Mouse (Mus musculus) yolk sac, embryonic 10.5 days (tissue): ENCODE data around the gene Aaed1.
"Not testable (repeated sequence)": the region's sequence is repeated elsewhere in the genome, so short reads cannot be mapped to it uniquely, and the experiment has no call there.

Experiments used
- DNase-seq: peaks from one replicate; pipeline ENCODE4 v3.0.0-alpha.2; 2017; ENCODE audit warnings: low spot score

Aaed1 gene

DNA sequence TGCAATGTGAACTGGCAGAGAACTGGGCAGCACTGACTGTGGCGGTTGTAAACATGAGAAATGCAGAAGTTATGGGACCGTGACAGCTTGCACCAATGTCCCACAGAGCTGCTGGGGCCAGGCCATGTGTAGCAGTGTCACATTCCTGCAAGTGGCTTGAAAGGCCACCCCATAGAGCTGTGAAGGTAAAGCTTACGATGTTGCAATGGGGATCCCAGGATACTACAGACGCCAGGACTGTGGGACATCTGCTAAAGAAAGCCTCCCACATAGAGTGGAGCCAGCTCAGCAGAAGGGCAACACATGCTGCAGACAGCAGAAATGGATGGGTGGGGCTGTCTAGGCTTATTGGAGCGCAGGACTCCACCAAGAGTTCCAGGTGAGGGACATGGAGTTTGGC is 5.0 kb downstream of the Aaed1 start:
- no peak for DNase-seq

DNA sequence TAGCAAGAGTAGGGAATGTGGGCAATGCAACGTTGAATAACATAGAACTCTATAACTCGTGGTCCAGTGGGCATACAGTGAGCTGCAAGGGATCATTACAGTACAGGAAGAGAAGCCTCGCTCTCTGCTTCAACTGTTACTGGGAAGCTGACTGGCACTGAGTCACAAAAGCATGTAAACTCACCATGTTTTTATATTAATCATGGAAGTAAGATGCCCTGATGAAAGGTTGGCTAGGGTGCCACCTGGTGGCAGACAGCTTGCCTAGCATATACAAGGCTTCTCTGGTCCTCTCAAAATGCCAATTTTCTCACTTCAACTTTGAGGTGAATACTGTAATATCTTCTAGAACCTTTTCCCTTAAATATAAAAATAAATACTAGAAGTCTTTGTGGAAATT is 6.4 kb downstream of the Aaed1 start:
- no peak for DNase-seq

DNA sequence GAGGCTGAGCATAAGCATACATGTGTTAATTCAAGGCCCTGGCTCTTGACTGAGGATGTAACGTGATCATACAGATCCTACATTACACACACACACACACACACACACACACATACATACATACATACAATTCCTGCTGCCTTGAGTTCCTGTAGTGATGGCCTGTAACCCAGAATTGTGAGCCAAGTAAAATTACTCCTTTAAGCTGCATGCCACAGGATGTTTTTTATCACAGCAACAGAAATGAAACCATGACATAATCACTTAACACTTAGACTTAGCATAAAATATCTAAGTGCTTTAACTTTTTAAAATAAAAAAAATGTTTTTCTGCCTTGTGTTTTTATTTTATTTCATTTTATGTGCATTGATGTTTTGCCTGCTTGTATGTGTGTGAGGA is 13.4 kb downstream of the Aaed1 start:
- no peak for DNase-seq

DNA sequence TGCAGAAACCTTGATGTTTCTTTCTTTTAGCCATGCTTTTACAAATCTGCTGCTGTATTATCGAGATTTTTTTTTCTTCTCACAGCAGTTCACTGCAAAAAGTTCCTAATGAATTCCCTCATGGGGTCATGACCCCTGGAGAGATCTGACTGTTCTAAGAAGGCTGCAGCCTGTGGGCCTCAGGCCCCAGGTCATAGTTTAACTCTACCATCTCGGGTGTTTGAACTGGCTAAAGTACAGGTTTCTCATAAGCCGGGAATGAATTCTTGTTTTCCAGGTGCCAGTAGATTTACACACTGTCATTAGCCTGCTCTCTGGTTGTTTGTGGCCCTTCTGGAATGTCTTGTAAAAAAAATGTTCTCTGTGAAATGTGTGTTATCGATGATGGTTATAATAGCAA is 25.7 kb downstream of the Aaed1 start:
- peak; percentile 58 for DNase-seq

DNA sequence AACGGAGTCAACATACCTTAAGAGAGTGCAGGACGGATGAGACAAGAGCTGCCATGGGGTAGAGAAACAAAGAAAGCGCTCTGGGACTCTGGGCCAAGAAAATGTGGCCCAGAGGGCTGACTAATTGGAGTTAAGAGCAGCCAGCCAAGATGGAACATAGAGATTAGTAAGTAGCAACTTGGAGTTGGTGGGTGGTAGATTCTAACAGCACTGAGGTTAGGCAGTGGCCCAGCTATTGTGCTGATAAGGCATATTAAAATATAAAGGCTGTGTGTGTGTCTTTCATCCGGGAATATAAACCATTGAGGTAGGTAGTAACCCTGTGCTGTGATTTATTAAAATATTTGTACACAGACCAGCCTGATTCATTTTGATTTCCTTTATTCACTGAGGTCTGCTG is 26.2 kb downstream of the Aaed1 start:
- DNase-seq, result no peak

DNA sequence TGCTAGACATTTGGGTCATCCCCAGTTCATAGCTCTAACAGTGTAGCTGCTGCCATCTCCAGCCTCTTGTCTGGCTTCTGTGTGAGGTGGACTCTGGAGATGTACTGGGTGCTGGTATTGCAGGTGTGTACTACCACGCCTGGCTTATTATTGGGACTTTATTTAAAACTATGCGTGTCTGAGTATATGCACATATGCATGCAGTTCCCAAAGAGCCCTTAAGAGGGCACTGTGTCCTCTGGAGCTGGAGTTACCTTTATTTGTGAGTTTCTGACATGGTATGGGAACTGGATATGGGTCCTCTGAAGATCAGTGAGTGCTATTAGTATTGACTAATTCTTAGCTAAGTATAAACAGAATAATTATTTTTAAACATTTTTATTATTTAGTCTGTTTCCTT is 27.8 kb downstream of the Aaed1 start:
- no peak for DNase-seq

DNA sequence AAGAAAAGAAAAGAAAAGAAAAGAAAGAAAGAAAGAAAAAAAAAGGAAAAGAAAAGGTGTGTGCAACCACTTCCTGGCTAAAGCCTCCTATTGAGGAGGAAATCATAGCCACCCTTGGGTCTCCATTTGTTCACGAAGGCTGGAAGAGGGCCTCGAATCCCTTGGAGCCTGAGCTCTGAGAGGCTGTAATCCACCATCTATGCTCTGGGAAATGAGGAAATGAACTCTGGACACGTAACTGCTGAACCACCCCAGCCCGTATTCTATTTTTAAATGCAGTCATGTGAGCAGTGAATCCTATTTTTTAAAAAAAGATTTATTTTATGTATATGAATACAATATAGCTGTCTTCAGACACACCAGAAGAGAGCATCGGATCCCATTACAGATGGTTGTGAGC is 31.6 kb downstream of the Aaed1 start:
- no peak for DNase-seq

DNA sequence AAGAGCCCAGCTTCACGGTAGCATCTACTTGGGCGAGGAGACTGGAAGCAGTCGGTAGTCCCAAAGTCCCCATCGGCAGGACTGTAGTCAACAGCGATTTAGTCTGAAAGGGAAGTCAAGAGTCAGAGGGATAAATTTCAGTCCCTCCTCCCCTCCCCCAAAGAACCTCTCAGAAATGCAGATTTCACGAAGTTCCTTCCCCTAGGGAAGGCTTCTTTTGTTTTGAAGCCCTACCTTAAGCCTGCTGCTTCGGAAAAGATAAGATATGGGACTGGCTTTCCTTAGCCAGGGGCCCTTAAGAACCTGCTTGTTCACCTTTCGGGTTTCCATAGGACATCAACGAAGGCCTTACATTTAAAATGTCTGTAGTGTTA is 36.8 kb downstream of the Aaed1 start:
- no peak for DNase-seq

DNA sequence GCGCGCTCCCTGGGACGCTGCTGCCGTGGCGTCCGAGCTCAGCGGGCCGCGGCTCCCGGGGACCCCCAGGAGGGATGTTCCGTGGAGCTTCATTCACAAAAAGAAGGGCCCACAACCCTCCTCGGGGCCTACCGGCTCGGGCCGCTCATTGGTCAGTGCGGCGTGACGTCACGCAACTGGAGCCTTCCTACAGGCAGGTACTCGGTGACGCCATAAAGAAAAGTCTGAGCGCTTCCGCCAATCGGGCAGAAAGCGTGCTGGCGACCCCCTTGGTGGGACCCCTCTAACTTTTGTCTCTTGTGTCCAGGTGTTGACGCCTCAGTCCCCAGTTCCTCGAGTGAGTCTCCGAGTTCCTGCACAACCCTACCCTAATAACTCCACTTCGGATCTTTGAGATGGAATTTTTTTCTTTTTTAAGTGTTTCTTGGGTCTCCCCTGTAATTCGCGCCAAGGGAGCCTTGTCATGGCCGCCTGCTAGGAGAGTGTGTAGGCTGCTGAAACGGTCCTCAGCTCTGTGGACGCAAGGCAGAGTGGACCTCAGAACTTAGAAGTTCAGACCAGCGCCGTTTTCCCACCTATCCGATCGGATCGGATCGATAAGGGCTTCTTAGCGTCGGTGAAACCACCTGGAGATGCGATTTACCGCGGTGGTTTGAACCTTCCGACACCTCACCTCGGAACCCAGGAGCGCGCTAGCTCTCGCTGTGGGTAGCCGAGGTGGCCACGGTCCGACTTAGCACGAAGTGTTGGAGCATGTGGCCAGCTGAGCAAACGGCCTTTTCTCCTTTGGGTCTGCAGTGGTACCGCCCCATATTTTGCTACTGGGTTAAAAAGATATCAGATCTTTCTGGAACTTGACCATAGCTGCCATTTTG is 37.4 kb downstream of the Aaed1 start, which contains the start of gene Cdc14b:
TSS of gene Cdc14b (minus strand) at position 412 of the 875 bp plus-strand sequence.
- peak; percentile 91 for DNase-seq

DNA sequence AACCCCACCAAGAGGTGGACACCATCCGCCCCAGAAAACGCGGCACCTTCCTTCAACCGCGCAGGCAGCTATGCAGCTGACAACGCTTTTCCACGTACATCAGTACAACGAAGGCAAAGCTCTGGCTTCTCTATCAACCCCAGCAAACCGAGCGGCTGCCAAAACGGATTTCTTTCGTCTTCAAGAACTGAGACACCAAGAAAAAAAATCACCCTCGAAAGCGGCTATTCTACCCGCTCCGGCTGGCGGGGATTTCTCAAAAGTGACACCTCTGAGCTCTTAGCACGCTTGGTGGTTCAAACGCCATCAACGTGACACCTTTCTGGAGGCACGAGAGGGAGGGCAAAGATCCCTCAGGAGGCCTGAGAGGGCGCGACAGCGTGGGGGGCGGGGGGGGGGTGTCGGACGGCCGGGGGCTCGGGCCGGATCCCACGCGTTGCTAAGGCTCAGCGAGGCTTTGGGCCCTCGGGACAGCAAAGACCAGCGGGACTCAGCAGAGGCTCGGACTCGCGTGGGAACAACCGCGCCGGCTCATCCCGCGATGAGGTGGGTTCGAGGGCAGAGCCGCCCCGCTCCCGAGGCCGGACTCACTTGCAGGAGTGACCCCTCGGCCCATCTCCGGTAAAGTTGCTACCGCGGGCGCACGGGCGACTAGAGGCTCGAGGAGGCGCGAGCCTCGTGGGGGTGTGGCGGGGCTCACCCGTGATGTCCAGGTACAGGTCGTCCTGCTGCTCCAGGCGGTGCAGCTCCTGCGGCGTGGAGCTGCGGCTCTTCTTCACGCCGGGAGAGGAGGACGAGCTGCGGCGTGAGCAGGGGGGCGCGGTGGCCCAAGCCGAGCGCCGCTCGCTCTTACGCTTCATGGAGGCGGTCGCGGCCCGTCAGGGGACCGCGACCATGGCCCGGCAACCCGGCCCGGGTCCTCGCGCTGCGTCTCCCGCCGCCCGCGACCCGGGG is 38.3 kb downstream of the Aaed1 start:
- peak; percentile 43 for DNase-seq

DNA sequence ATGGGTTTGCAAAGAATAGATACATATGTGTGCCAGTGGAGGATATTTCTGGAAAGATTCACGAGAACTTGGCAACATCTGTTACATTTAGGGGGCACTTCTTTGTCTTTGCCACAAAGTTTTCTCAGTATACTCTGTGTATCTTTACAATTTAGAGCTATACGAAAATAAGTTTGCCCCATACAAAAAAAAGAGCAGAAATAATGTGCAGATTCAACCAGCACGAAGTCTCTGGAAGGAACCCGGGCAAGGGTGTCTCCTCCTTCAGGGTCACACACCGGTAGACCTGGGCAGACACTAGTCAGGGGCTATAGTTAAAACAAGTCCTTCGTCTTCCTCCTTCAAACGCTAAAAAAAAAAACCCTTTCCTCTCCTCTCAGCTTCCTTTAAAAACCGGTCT is 39.2 kb downstream of the Aaed1 start:
- DNase-seq, result no peak

DNA sequence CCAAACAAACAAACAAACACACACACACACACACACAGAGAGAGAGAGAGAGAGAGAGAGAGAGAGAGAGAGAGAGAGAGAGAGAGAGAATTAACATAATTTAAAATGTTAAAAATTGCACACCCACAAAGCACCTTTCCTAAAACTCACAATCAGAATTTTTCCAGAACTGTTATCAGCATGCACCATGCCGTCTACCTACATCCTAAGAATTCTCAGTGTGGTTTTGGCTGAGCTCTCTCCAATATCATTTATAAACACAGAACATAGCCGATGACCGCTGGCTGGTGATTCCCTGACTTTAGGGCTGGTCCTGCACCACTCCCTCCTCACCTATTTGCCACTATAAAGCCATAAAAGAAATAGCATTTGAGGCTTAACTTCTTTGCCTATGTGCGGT is 44.1 kb downstream of the Aaed1 start:
- DNase-seq, result no peak

DNA sequence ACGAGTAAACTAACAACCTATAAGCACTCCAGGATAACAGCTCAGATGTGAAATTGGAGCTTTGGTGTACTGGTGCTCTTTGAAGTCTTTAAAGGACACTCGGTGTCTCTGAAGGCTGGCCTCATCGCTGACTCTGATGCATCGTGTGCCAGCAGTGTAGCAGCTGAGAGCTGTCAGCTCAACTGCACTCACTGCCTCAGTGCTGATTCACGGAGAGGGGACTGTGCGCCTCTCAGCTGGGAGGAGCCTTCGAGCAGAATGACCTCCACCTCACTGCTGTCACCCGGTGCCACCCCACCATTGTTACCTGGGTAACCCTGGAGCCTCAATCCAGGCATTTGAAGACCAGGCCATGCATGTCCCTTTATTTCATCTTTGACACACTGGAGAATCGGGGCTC is 45.4 kb downstream of the Aaed1 start:
- DNase-seq, result no peak

DNA sequence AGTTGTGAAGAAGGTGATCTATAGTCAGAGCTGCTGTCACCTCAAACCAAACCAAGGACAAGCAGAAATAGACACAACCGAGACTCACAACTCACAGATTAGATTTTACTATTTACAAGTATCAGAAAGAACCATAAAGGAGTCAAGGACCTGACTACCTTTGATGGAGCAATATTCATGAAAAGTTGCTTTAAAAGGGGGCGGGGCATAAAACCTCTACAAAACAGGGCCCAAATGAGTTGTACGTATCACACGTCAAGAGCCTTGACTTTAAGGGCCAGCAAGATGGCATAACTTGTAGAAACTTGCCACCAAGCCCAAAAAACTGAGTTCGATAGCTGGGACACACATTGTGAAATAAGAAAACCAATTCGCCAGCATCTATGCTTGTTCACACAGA is 47.9 kb downstream of the Aaed1 start:
- DNase-seq, result no peak

DNA sequence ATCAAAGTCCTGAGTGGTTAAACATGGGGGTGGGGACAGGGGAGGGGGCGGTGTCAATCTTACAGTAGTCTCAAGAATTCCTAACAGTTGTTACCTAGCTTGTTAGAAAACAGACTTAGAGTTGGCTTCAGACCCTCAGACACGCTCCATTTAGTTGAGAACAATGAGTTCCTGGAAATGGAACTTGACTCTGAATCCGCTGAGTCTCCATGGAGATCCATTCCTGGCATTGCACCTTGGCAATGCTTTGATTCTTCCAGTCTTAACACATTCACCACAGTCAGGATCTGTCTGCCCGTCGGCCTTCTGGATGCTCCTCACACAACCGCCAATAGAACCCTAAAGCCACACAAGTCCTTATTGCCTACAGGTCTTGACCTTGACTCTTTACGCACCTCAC is 52.6 kb downstream of the Aaed1 start:
- DNase-seq, result no peak

DNA sequence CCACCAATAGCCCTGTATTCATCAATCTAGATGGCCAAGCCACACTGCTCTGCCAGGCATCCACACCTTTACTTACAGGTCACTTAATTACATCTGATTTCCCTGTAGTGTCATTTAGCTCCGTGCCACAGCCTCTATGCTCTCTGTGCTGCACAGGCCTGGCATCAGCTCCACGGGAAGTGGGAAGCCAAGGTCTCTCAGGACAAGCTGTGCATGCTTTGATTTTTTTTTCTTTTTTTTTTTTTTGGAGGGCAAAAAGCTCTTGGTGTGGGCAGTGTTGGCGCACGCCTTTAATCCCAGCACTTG is 54.0 kb downstream of the Aaed1 start:
- no peak for DNase-seq

DNA sequence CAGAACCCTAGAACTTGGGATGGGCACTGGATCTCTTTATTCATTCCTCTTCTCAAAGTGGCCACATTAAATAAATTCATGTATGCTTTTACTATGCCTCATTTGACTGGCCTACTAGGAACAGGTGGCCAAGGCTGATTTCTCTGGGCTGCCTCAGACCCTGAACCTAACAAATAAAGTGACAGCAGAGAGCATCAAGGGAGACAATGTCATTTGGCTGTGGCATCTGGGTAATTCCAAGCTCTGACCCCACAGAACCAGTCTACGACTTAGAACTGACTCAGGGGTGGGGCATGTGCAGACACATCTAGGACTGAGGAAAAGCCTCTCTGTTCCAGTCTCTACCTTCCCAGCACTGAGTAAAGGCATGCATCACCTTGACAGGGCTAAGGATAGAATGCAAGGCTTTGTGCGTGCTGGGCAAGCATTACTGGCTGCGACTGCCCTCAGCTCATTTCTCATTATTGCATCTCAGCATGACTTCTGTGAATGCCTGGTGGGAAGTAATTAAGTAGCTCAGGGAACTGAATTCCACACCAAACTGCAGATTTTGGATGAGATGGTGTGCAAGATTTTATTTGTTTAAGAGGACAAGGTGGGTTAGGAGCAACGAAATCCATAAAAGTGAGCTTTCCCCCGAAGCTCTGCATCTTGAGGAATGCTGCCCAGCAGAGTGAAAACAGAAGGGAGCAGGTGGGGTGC is 54.5 kb downstream of the Aaed1 start:
- DNase-seq, result no peak

DNA sequence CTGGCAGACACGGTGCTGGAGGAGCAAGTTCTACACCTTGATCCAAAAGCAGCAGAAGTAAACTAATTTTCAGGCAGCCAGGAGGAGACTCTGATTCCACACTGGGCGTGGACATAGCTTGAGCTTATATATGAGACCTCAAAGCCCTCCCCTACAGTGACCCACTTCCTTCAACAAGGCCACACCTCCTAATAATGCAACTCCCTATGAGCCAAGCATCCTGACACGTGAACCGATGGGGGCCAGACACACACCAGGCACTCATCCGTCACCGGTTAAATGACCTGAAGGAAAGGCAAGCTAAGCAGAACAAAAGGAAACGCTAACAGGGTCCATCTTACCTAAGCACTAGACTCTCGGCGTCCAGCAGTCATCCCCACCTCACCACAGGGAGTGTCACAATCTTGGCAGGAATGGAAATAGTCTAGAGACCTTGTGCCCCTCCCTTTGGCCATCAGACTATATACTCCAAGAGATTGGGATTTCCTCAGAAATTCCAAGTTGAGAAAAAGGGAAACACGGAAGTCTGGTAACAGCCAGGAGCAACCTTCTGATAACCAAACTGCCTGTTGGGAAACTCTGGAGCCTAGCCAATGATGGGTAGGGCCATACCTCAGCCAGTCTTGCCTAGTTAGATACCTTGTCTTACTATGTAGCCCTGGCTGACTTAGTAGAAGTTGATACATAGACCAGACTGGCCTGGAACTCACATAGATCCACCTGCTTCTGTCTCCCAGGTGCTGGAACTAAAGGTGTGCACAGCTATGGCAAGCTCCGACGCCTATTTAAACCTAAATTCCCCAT is 55.3 kb downstream of the Aaed1 start:
- DNase-seq, result no peak

DNA sequence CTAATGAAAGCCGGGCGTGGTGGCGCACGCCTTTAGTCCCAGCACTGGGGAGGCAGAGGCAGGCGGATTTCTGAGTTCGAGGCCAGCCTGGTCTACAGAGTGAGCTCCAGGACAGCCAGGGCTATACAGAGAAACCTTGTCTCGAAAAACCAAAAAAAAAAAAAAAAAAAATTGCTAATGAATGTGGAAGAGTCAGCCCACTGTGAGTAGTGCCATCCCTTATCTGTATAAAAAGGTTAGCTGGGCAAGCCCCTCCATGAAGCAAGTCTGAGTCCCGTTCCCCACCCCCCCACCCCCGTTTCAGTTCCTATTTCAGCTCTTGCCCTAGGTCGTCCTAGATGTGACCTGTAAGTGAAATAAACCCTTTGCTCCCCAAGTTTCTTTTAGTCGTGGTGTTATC is 58.3 kb downstream of the Aaed1 start:
- not testable (repeated sequence) for DNase-seq

DNA sequence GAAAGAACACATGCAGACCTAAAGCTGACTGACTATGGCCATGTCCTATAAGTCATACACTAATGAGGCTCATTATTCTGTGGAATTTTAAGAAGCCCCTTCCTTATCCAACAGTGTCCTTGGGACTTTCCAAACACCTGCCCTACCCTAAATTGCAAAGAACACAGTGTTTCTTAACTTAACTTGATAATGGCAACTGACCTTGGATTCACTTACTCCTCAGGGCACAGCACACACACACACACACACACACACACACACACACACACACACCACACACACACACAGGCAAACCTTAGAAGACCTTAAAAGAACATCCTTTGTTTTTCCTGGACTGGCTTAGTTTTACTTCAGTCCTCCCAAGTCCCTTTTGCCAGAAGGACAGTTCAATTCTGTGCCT is 58.8 kb downstream of the Aaed1 start:
- DNase-seq, result no peak

DNA sequence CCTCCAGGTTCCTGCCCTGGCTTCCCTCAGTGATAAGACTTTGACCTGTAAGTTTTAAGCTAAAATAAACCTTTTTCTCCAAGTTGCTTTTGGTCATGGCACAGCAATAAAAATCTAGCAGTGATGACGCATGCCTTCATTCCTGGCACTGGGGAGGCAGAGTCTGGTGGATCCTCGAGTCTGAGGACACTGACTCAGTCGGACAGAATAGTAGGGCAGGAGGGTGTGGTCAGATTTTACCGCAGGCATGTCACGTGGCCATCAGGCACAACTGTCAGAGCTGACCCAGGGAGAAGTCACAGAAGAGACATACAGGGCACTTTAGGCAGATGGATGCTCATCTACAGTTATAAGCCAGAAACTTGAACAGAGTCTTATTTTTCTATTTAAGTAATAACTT is 60.4 kb downstream of the Aaed1 start:
- DNase-seq, result peak; percentile 36

DNA sequence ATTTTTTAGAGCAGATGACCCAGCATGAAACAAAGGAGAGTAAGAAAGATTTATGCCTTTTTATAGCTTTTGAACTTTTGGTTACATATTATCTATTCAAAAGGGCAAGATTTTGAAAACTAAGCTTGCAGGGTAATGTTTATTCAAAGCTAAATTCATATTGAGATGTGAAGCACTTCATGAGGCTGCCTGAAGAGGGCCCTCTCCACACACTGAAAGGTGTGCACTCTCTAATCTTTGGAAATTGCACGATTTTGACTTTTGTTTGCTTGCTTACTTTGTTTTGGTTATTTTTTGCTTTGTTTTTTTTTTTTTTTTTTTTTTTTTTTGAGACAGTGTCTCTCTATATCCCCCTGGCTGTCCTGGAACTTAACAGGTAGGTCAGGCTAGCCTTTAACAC is 62.1 kb downstream of the Aaed1 start:
- DNase-seq, result no peak
